ENCODE assay signal across 9 mouse cellular contexts in the genomic region with DNA sequence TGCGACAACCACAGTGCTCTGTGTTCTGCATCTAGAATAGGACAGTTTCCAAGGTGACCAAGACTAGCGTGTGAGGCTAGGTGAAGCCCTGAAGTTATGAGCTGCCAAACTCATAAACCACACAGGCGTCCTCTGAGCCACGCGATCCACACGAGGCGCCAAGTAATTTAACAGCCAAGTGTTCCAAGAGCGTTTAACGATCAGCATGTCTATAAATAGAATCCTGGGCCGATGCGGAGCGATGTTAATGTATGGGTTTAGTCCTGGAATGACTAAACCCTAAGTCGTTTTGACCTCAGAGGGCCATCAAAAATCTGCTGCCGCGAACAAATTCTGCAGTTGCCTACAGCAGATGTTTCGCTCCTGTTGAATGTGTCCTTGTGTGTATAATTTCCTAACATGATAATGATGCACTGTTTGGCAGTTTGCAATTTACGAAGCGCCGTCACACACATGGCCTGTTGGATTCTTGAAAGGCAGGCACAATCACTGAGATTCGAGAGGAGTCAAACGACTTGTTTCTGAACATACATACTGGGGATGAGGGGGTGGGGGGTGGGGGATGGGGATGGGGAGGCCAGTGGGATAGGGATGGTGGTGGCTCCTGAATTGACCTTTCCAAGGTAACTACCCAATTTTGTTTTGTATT. TPM values are rescaled to one million over a fixed set of nuclear protein-coding genes. Genes with fewer than 3 reads are reported as not detected.
DNase-seq lines count a peak whose midpoint lies in the region; ATAC-seq and TF ChIP-seq lines count a peak whose summit lies in the region.
"Had no signal": no experiment of that assay in that cellular context is flagged by ENCODE, and none has a peak within 500 bp of the region (broad histone marks: within the 10 kb centered on the region; RNA-seq: fewer than 3 reads in every experiment).

No protein-coding gene starts in this region.

- peak; percentile 20 for DNase-seq in layer of hippocampus, adult 11-12 months (ENCODE audit: low spot score)
- DNase-seq in layer of hippocampus, adult 9-10 months (ENCODE audit: low spot score) = no peak
- DNase-seq in forebrain, postnatal 0 days = peak; percentile 77
- peak; percentile 14 to 25 for DNase-seq in heart, postnatal 36 days
- DNase-seq in limb, embryonic 14.5 days (ENCODE audit: low spot score) = peak; percentile 91
- DNase-seq in cerebellum, adult 9-10 months = no peak
- no peak for DNase-seq in adrenal gland, adult 2 months
- DNase-seq in left cerebral cortex, adult 11 months (ENCODE audit: low spot score) = no peak

- TF ChIP-seq POLR2A in limb, embryonic 14.5 days (IDR thresholded peaks at IDR 0.05; ENCODE audit: borderline replicate concordance, extremely low read depth, insufficient read depth, insufficient read length) = no peak

- no peak overlapping the region for H3K9ac ChIP-seq in forebrain, postnatal 0 days
- no peak overlapping the region for H3K9ac ChIP-seq in limb, embryonic 14.5 days (ENCODE audit: low read depth, low read length, severe bottlenecking)
- H3K9ac ChIP-seq: midbrain, embryonic 12.5 days had no signal

- no peak for TF ChIP-seq CTCF in forebrain, postnatal 0 days (IDR thresholded peaks at IDR 0.05; ENCODE audit: low read depth)

- H3K27me3 ChIP-seq in forebrain, postnatal 0 days (ENCODE audit: insufficient read depth, low read length) = no peaks in the 10 kb centered on the region
- 0 out of 2 replicates have a peak, but pooled peaks cover 6% of the 10 kb centered on the region for H3K27me3 ChIP-seq in limb, embryonic 14.5 days (ENCODE audit: control insufficient read depth, insufficient read depth, low read length)
- H3K27me3 ChIP-seq: midbrain, embryonic 12.5 days had no signal

- no peak overlapping the region for H3K4me3 ChIP-seq in forebrain, postnatal 0 days (ENCODE audit: low read depth, low read length)
- no peak overlapping the region for H3K4me3 ChIP-seq in limb, embryonic 14.5 days (replicated peaks; ENCODE audit: low read length)
- H3K4me3 ChIP-seq: midbrain, embryonic 12.5 days had no signal

- no peaks in the 10 kb centered on the region for H3K9me3 ChIP-seq in forebrain, postnatal 0 days (ENCODE audit: low read length)
- peaks cover 5% of the 10 kb centered on the region; the same call in 1 of the 2 replicates for H3K9me3 ChIP-seq in limb, embryonic 14.5 days (ENCODE audit: control insufficient read depth, low read length)

- ATAC-seq in forebrain, postnatal 0 days = peak; percentile 74
- peak; percentile 92 for ATAC-seq in limb, embryonic 14.5 days (ENCODE audit: low FRiP score, low read depth)

- H3K27ac ChIP-seq in forebrain, postnatal 0 days (ENCODE audit: low read depth, low read length) = peak overlapping the region; percentile 50; the same call in 1 of the 2 replicates
- H3K27ac ChIP-seq in limb, embryonic 14.5 days (replicated peaks; ENCODE audit: low read depth, low read length) = peak overlapping the region; percentile 27; the same call in 1 of the 2 replicates
- H3K27ac ChIP-seq: midbrain, embryonic 12.5 days had no signal

- 32% methylated on average over 21 of the region's 21 CpGs for WGBS in forebrain, postnatal 0 days
- WGBS in limb, embryonic 14.5 days = 12% methylated on average over 21 of the region's 21 CpGs

- H3K4me1 ChIP-seq in forebrain, postnatal 0 days (ENCODE audit: insufficient read depth) = 0 out of 2 replicates have a peak, but pooled peaks cover 4% of the 10 kb centered on the region
- H3K4me1 ChIP-seq in limb, embryonic 14.5 days (ENCODE audit: control insufficient read depth, insufficient read depth, low read length) = peaks cover 16% of the 10 kb centered on the region
- H3K4me1 ChIP-seq: midbrain, embryonic 12.5 days had no signal

- intact Hi-C loops in heart, postnatal 36 days (cut with DNase I) = no loop called here

- H3K4me2 ChIP-seq in forebrain, postnatal 0 days (ENCODE audit: low read depth) = peak overlapping the region; percentile 29
- peak overlapping the region; percentile 16 for H3K4me2 ChIP-seq in limb, embryonic 14.5 days (replicated peaks; ENCODE audit: low read depth, low read length, severe bottlenecking)
- H3K4me2 ChIP-seq: midbrain, embryonic 12.5 days had no signal

- H3K36me3 ChIP-seq in forebrain, postnatal 0 days (ENCODE audit: insufficient read depth) = no peaks in the 10 kb centered on the region
- H3K36me3 ChIP-seq in limb, embryonic 14.5 days (ENCODE audit: control insufficient read depth, insufficient read depth, low read length) = no peaks in the 10 kb centered on the region
- H3K36me3 ChIP-seq: midbrain, embryonic 12.5 days had no signal

RNA-seq across cellular contexts. Expression of gene Cdv3, which starts 33.0 kb away (rescaled TPM):
- 105 and 126 TPM in 2 replicates for total RNA-seq in forebrain, postnatal 0 days (2014; rRNA removed)
- 84.3 and 89.1 TPM in 2 replicates for polyA plus RNA-seq in forebrain, postnatal 0 days (2015; fragmentation: Nextera tagmentation; extraction: Ambion mirVana)
- total RNA-seq in heart, postnatal 36 days (2021) = 100 to 1,000 TPM; 120 to 123 TPM
- polyA plus RNA-seq in limb, embryonic 14.5 days (2012; rRNA removed) = 80.7 and 83.7 TPM in 2 replicates
- 89.0 and 90.2 TPM in 2 replicates for polyA plus RNA-seq in limb, embryonic 14.5 days (2014; fragmentation: Nextera tagmentation; extraction: Ambion mirVana)
- total RNA-seq in adrenal gland, adult 2 months (2021) = 100 to 1,000 TPM; 121 to 326 TPM
- polyA plus RNA-seq in adrenal gland, adult 2 months (2012; rRNA removed) = 80.4 and 110 TPM in 2 replicates

Comparison
In these comparisons a context has a peak if more than half of its experiments do, and no peak if none do; other contexts are left out.
1. DNase-seq: peak in layer of hippocampus, adult 11-12 months (single experiment), forebrain, postnatal 0 days (single experiment), heart, postnatal 36 days (2 of 2) and limb, embryonic 14.5 days (single experiment); none in layer of hippocampus, adult 9-10 months (single experiment), cerebellum, adult 9-10 months (single experiment), adrenal gland, adult 2 months (single experiment) and left cerebral cortex, adult 11 months (single experiment).